Mouse (Mus musculus) intestine, postnatal 0 days (tissue): ENCODE measurements around the gene Prpsap2. TPM values are rescaled to one million over a fixed set of nuclear protein-coding genes. Genes with fewer than 3 reads are reported as not detected.

Experiments used
- ATAC-seq: fragments of 200-750 bp; cut with Nextera tagmentation; 2 replicates; pipeline ENCODE4 v1.8.0; 2017; ENCODE audit warnings: mild to moderate bottlenecking, moderate TSS enrichment, moderate library complexity
- H3K27ac ChIP-seq: fragments of 300-500 bp; sonication (generic); 2 replicates; pipeline ENCODE4 v1.5.1; 2014; ENCODE audit warnings: mild to moderate bottlenecking, low read depth, low read length, moderate library complexity
- H3K27me3 ChIP-seq: fragments of 300-500 bp; sonication (generic); replicated peaks from 2 replicates; pipeline ENCODE4 v1.6.1; 2014; ENCODE audit warnings: low read length, mixed read lengths; ENCODE audit not compliant: control insufficient read depth, insufficient read depth
- H3K36me3 ChIP-seq: fragments of 300-500 bp; sonication (generic); 2 replicates; pipeline ENCODE4 v1.6.1; 2014; ENCODE audit warnings: mild to moderate bottlenecking, moderate library complexity; ENCODE audit not compliant: control insufficient read depth, insufficient read depth
- H3K4me1 ChIP-seq: fragments of 300-500 bp; sonication (generic); replicated peaks from 2 replicates; pipeline ENCODE4 v1.6.1; 2014; ENCODE audit warnings: antibody characterized with exemption, low read length, mixed read lengths; ENCODE audit not compliant: control insufficient read depth, insufficient read depth
- H3K4me2 ChIP-seq: fragments of 300-500 bp; sonication (generic); replicated peaks from 2 replicates; pipeline ENCODE4 v1.6.1; 2014; ENCODE audit warnings: low read depth, mild to moderate bottlenecking, moderate library complexity
- H3K4me3 ChIP-seq: fragments of 300-500 bp; sonication (generic); 2 replicates; pipeline ENCODE4 v1.5.1; 2014; ENCODE audit warnings: low read depth, low read length
- H3K9ac ChIP-seq: fragments of 300-500 bp; sonication (generic); 2 replicates; pipeline ENCODE4 v1.6.1; 2014; ENCODE audit warnings: mild to moderate bottlenecking, low read depth, low read length
- H3K9me3 ChIP-seq: fragments of 300-500 bp; sonication (generic); 2 replicates; pipeline ENCODE4 v1.6.1; 2016; ENCODE audit warnings: mixed run types; ENCODE audit not compliant: control insufficient read depth
- CTCF ChIP-seq: sonication (generic); IDR thresholded peaks from 2 replicates; pipeline ENCODE4 v1.5.1; 2016; ENCODE audit warnings: low read depth, mild to moderate bottlenecking, control low read depth, antibody characterized with exemption, moderate library complexity
- WGBS: fragments of 180-500 bp; shearing (Covaris S2); extraction: QIAGEN DNeasy Blood & Tissue Kit; methylation state at CpG from one replicate; pipeline ENCODE4 v1.1.7; 2014; 5-methylcytosine and 5-hydroxymethylcytosine counted together
- polyA plus RNA-seq: library from polyadenylated mRNA; unstranded; fragments of >200 nt; fragmentation: Nextera tagmentation; extraction: Ambion mirVana; gene quantifications from 2 replicates; pipeline ENCODE4 v1.2.1, GENCODE M21; 2015

The Prpsap2 gene
- polyA plus RNA-seq, 1 experiment from 2014 or later: 15.1 TPM

DNA sequence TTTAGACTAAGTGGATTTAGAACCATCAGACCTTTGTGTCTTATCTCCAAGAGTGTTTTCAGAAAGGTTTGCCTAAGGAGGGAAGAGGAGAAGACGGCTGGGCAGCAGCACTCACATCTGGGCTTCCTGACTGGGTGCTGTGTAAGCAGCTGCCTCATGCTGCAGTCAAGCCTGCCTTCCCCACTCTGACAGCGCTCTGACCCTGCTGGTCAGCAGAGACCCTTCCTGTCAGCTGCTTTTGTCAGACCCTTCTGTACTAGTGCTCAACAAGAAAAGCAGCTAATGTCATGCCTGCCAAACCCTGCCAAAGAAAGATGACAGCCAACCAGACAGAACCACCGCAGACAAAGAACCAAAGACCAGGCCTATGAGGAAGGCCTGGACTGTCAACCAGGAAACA, 18.1 kb downstream of the Prpsap2 start:
- Histone ChIP-seq H3K4me2 (no peak overlapping the region), H3K27me3 (no peaks in the 10 kb centered on the region), H3K4me3 (no peak overlapping the region), H3K9me3 (no peaks in the 10 kb centered on the region), H3K9ac (no peak overlapping the region), H3K36me3 (peaks cover 59% of the 10 kb centered on the region), H3K4me1 (no peaks in the 10 kb centered on the region), H3K27ac (no peak overlapping the region)
- no peak for ATAC-seq
- WGBS: 88% methylated on average over 3 of the region's 3 CpGs
- TF ChIP-seq CTCF: no peak

DNA sequence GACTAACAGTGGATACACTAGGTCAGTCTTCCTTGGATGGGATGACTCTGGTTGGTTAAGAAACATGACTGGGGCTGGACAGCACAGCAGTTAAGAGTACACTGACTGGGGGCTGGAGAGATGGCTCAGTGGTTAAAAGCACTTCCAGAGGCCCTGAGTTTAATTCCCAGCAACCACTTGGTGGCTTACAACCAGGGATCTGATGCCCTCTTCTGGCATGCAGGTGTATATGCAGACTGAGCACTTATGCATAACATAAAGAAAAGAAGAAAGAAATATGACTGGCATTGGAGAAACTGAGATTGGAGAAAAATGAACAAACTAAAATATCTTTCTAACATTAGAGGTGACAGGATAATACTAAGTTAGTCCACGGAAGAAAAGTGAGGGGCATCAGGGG, 21.4 kb downstream of the Prpsap2 start:
- Histone ChIP-seq H3K9ac (no peak overlapping the region), H3K4me1 (no peaks in the 10 kb centered on the region), H3K27me3 (no peaks in the 10 kb centered on the region), H3K9me3 (no peaks in the 10 kb centered on the region), H3K4me2 (no peak overlapping the region), H3K4me3 (no peak overlapping the region), H3K27ac (no peak overlapping the region), H3K36me3 (peaks cover 73% of the 10 kb centered on the region)
- ATAC-seq: no peak
- TF ChIP-seq CTCF: peak; percentile 35
- WGBS: 96% methylated on average over 1 of the region's 1 CpGs

DNA sequence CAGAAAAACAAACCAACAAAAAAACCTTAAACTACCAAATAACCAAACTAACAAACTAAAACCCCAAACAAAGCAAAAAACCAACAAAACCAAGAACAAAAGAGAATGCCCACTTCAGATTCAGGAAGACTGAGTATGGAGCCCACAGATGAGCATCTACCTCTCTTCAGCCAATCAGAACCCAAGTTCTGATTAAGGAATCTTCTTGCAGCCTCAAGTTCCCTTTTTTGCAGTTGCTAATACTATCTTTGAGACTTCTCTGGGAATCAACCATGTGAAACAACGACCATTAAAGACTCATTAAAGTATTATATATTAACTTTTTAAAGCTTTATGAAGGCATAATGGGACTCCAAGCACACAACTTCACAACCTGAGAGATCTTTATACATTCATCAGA, 24.6 kb downstream of the Prpsap2 start:
- Histone ChIP-seq H3K4me1 (no peaks in the 10 kb centered on the region), H3K9ac (no peak overlapping the region), H3K27ac (no peak overlapping the region), H3K9me3 (no peaks in the 10 kb centered on the region), H3K36me3 (peaks cover 84% of the 10 kb centered on the region), H3K4me2 (no peak overlapping the region), H3K4me3 (no peak overlapping the region), H3K27me3 (no peaks in the 10 kb centered on the region)
- 78% methylated on average over 1 of the region's 1 CpGs for WGBS
- TF ChIP-seq CTCF: no peak
- no peak for ATAC-seq

DNA sequence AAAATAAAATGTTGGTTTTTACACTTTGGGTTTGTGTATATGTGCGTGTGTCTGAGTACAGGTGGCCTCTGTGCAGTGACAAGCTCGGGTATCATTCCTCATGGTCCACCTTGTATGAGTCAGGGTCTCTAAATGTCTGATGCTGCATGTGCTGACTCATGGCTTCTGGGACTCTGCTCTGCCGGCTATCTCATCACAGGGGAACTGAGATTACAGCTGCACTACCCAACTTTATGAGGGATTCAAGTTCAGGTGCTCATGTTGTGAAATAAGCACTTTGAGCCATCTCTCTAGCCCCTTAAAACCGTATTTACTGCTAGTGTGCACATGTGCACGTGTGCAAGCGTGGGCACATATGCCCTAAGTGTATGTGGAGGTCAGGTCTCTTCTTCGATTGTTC, 29.2 kb downstream of the Prpsap2 start:
- Histone ChIP-seq H3K9ac (no peak overlapping the region), H3K4me1 (no peaks in the 10 kb centered on the region), H3K4me3 (no peak overlapping the region), H3K36me3 (peaks cover 77% of the 10 kb centered on the region), H3K27ac (peak overlapping the region; percentile 35; the same call in 1 of the 2 replicates), H3K9me3 (no peaks in the 10 kb centered on the region), H3K27me3 (no peaks in the 10 kb centered on the region), H3K4me2 (no peak overlapping the region)
- 53% methylated on average over 7 of the region's 7 CpGs for WGBS
- peak; percentile 81 for ATAC-seq
- no peak for TF ChIP-seq CTCF

DNA sequence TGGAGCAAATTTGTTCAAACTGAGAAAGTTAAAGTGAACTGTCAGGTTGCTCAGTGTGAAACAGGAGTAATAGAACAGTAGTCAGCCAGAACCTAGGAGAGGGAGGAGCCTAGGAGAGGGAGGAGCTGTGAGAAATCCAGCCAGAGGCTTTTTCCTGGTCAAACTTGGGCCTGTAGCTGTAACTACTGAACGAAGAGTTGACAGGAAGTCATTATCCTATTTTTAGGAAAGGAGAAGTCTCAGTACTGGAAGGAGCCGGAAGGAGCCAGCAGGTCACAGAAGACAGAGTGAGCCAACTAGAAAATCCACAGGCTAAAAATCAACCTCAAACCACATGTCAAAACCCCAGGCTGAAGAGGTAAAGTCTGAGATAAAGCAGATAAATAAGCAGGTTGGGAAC, 33.9 kb downstream of the Prpsap2 start:
- 55% methylated on average over 2 of the region's 2 CpGs for WGBS
- H3K27ac ChIP-seq: no peak overlapping the region

DNA sequence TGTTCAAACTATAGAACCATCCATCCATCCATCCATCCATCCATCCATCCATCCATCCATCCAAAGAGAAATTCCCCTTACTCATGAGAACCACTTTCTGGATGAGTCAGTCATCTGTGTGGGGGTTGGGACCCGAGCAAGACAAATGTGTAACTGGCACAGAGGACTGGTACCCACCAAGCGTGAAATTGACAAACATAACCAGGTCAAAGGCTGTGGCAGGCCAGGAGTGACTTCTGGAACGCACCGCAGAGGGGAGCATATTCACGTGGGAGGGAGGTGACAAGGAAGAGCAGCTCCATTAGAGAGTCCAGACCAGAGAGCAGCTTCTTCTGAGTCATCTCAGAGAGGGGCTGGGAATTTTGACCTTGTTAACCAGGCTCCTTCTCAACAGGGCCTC, 39.8 kb downstream of the Prpsap2 start:
- Histone ChIP-seq H3K4me1 (no peaks in the 10 kb centered on the region), H3K4me3 (no peak overlapping the region), H3K27ac (no peak overlapping the region), H3K4me2 (no peak overlapping the region), H3K9me3 (no peaks in the 10 kb centered on the region), H3K36me3 (no peaks in the 10 kb centered on the region; the same call in 1 of the 2 replicates), H3K27me3 (no peaks in the 10 kb centered on the region), H3K9ac (no peak overlapping the region)
- TF ChIP-seq CTCF: no peak
- 80% methylated on average over 5 of the region's 5 CpGs for WGBS
- ATAC-seq: no peak

More for the DNA sequence above, 33.9 kb downstream of the Prpsap2 start:
- no peaks in the 10 kb centered on the region for H3K4me1 ChIP-seq
- TF ChIP-seq CTCF: no peak
- H3K9ac ChIP-seq: no peak overlapping the region
- ATAC-seq: no peak
- H3K4me2 ChIP-seq: no peak overlapping the region
- H3K27me3 ChIP-seq: no peaks in the 10 kb centered on the region
- no peaks in the 10 kb centered on the region for H3K9me3 ChIP-seq
- peaks cover 41% of the 10 kb centered on the region for H3K36me3 ChIP-seq
- H3K4me3 ChIP-seq: no peak overlapping the region

DNA sequence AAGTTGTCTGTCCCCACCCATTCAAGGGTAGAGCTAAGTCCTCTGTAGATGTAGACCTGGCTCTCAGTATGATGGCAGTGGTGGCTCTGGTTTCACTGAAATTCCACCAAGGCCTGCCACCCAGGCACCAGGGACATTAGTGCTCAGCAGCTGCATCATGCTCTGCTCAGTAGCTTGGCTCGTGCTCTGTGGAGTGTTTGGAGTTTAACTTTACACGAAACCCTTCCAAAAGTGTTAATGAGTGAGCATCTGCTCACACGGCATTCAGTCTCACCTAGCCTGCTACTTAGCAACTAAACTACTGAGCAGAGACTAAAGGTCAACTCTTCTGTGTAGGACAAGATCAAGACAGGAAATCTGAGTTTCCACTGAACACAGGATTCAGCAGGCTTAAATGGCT, 41.3 kb downstream of the Prpsap2 start, which contains the start of gene Slc5a10:
Slc5a10 (minus strand) TSS at position 191 of the 400 bp plus-strand sequence.
- 64% methylated on average over 3 of the region's 3 CpGs for WGBS
- Histone ChIP-seq H3K4me1 (no peaks in the 10 kb centered on the region), H3K27me3 (no peaks in the 10 kb centered on the region), H3K4me3 (no peak within 1 kb of the TSS), H3K9ac (no peak within 1 kb of the TSS), H3K4me2 (no peak within 1 kb of the TSS), H3K36me3 (no peaks in the 10 kb centered on the region), H3K9me3 (no peaks in the 10 kb centered on the region), H3K27ac (no peak within 1 kb of the TSS)
- no peak for TF ChIP-seq CTCF
- ATAC-seq: no peak
